Mouse (Mus musculus): Measurements from ENCODE around the gene Pabpc1l. TPM values are rescaled to one million over a fixed set of nuclear protein-coding genes. Genes with fewer than 3 reads are reported as not detected.

The Pabpc1l gene
- 0.67 and 0.85 TPM in 2 replicates for polyA plus RNA-seq (2015; fragmentation: Nextera tagmentation; extraction: Ambion mirVana)

DNA sequence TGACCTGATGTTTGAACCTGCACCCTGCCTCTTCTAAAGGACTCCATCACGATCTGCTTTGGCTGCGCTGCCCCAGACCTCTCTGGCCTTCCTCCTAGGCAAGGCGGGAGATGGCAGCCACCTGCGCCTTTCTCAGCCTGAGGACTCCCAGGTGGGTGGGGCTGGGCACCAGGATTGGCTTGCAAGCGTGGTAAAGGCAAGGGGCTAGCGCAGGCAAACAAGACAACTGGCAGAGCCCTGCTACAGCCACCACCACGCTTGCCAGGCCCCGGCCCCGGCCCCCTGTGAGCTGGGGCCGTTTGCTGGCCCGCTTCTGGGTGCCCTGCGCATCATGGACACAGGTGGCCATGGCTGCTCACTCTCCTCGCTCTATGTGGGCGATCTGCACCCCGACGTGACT lies at the start of gene Pabpc1l:
Gene Pabpc1l (plus strand): TSS at position 301 of the 400 bp plus-strand sequence.
- H3K27me3 ChIP-seq (ENCODE audit: control insufficient read depth, insufficient read depth, low read length), result no peaks in the 10 kb centered on the region
- H3K4me2 ChIP-seq (replicated peaks; ENCODE audit: low read depth), result no peak within 1 kb of the TSS
- H3K27ac ChIP-seq (replicated peaks), result no peak within 1 kb of the TSS
- no peak for ATAC-seq (ENCODE audit: low FRiP score, low TSS enrichment)
- WGBS, result 80% methylated on average over 16 of the region's 16 CpGs
- H3K9ac ChIP-seq (ENCODE audit: low read length), result no peak within 1 kb of the TSS
- H3K36me3 ChIP-seq (ENCODE audit: control insufficient read depth, insufficient read depth, low read length), result no peaks in the 10 kb centered on the region
- H3K4me3 ChIP-seq (ENCODE audit: low read depth, low read length), result no peak within 1 kb of the TSS
- H3K9me3 ChIP-seq (ENCODE audit: control insufficient read depth, low read length), result no peaks in the 10 kb centered on the region
- no peak for DNase-seq (ENCODE audit: low spot score)
- TF ChIP-seq CTCF (IDR thresholded peaks at IDR 0.05; ENCODE audit: low read depth), result no peak
- no peak for TF ChIP-seq EP300 (optimal IDR thresholded peaks at IDR 0.05)
- no peaks in the 10 kb centered on the region for H3K4me1 ChIP-seq (replicated peaks; ENCODE audit: control insufficient read depth, insufficient read depth)

DNA sequence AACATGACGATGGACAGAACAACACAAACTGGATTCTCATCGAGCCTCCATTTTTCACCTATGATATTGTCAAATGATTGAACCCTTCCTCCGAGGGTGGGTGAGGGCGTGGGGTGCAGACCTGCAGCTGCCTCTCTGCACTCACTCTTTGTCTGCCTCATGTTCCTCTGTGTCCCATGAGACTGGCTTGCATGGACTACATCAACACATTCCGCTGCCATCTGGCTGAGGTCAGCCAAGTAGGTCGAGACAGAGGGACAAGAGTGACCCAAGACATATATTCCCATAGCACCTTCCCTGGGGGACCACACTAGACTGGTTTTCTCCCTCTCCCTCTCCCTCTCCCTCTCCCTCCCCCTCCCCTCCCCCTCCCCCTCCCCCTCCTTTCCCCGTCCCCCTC lies 48.8 kb upstream of the Pabpc1l start:
- TF ChIP-seq CTCF (IDR thresholded peaks at IDR 0.05; ENCODE audit: low read depth) (no peak), EP300 (optimal IDR thresholded peaks at IDR 0.05) (no peak)
- WGBS, result 91% methylated on average over 6 of the region's 7 CpGs
- DNase-seq (ENCODE audit: low spot score) (no peak), ATAC-seq (ENCODE audit: low FRiP score, low TSS enrichment) (no peak)
- no peak overlapping the region for H3K4me2 ChIP-seq (replicated peaks; ENCODE audit: low read depth)
- no peak overlapping the region for H3K27ac ChIP-seq (replicated peaks)
- H3K27me3 ChIP-seq (ENCODE audit: control insufficient read depth, insufficient read depth, low read length), result no peaks in the 10 kb centered on the region
- no peaks in the 10 kb centered on the region for H3K9me3 ChIP-seq (ENCODE audit: control insufficient read depth, low read length)
- no peak overlapping the region for H3K4me3 ChIP-seq (ENCODE audit: low read depth, low read length)
- H3K4me1 ChIP-seq (replicated peaks; ENCODE audit: control insufficient read depth, insufficient read depth), result no peaks in the 10 kb centered on the region
- no peaks in the 10 kb centered on the region for H3K36me3 ChIP-seq (ENCODE audit: control insufficient read depth, insufficient read depth, low read length)
- no peak overlapping the region for H3K9ac ChIP-seq (ENCODE audit: low read length)

DNA sequence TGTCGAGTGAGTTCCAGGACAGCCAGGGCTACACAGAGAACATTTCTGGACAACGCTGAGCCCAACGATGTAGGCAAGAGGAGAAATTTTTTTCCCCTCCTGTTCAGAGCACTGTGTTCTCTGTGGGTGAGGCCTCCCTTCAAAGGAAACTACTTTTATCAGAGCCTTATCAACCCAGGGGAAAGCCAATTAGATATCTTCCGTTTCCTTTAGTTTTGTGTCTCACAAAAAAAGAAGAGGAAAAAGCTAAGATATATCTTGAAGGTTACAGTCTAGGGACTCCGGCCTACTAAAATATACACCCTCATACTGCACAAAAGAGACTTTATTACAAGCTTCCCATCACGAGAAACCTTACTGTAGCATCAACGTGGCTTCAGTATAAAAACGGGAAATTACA lies 38.0 kb upstream of the Pabpc1l start:
- TF ChIP-seq EP300 (optimal IDR thresholded peaks at IDR 0.05) (no peak), CTCF (IDR thresholded peaks at IDR 0.05; ENCODE audit: low read depth) (no peak)
- H3K4me1 ChIP-seq (replicated peaks; ENCODE audit: control insufficient read depth, insufficient read depth), result no peaks in the 10 kb centered on the region
- 69% methylated on average over 8 of the region's 8 CpGs for WGBS
- no peak overlapping the region for H3K27ac ChIP-seq (replicated peaks)
- H3K9me3 ChIP-seq (ENCODE audit: control insufficient read depth, low read length), result no peaks in the 10 kb centered on the region
- no peak for DNase-seq (ENCODE audit: low spot score)
- no peak overlapping the region for H3K4me3 ChIP-seq (ENCODE audit: low read depth, low read length)
- no peak for ATAC-seq (ENCODE audit: low FRiP score, low TSS enrichment)
- H3K27me3 ChIP-seq (ENCODE audit: control insufficient read depth, insufficient read depth, low read length), result no peaks in the 10 kb centered on the region
- no peaks in the 10 kb centered on the region for H3K36me3 ChIP-seq (ENCODE audit: control insufficient read depth, insufficient read depth, low read length)
- no peak overlapping the region for H3K4me2 ChIP-seq (replicated peaks; ENCODE audit: low read depth)
- no peak overlapping the region for H3K9ac ChIP-seq (ENCODE audit: low read length)

DNA sequence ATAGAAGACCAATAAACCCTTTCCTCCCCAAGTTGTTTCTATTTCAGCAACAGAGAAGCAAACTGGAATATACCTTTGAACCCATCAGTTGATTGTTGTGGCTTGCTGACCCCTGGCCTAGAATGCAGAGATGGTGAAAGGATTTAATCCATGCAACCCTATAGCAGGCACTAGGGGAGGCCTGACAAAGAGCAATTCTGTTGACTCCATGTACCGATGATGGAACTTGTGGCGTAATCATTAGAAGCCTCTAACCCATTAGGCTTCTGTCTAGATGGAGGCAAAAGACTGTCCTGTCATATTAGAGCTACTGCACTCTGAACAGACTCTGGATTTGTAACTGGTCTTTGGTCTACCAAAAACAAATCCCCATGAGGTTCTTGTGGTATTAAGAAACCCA lies 32.4 kb upstream of the Pabpc1l start:
- TF ChIP-seq EP300 (optimal IDR thresholded peaks at IDR 0.05) (no peak), CTCF (IDR thresholded peaks at IDR 0.05; ENCODE audit: low read depth) (no peak)
- Histone ChIP-seq H3K27ac (replicated peaks) (no peak overlapping the region), H3K4me2 (replicated peaks; ENCODE audit: low read depth) (no peak overlapping the region), H3K9me3 (ENCODE audit: control insufficient read depth, low read length) (no peaks in the 10 kb centered on the region), H3K9ac (ENCODE audit: low read length) (no peak overlapping the region), H3K4me1 (replicated peaks; ENCODE audit: control insufficient read depth, insufficient read depth) (no peaks in the 10 kb centered on the region), H3K4me3 (ENCODE audit: low read depth, low read length) (no peak overlapping the region), H3K27me3 (ENCODE audit: control insufficient read depth, insufficient read depth, low read length) (no peaks in the 10 kb centered on the region), H3K36me3 (ENCODE audit: control insufficient read depth, insufficient read depth, low read length) (no peaks in the 10 kb centered on the region)
- no peak for ATAC-seq (ENCODE audit: low FRiP score, low TSS enrichment)
- no peak for DNase-seq (ENCODE audit: low spot score)
- 90% methylated on average over 2 of the region's 2 CpGs for WGBS

DNA sequence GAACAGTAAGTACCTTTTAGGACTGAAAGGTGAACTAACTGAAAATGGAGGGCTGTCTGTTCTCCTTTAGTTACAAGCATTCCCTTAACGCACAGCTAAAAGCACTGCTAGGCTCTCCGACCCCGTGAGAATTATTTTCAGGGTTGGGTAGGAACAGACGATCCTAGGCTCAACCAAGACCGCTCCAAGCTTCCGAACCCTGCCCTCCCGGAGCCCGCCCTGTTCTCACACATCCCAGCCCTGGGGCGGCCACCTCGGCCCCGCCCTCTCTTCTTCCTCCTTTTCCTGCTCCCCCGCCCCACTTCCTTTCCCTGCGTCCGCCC lies 30.6 kb upstream of the Pabpc1l start, which contains the start of gene Ywhab:
Gene Ywhab (plus strand): TSS at position 307 of the 323 bp plus-strand sequence.
- ATAC-seq (ENCODE audit: low FRiP score, low TSS enrichment) (no peak), DNase-seq (ENCODE audit: low spot score) (peak; percentile 96)
- no peaks in the 10 kb centered on the region for H3K36me3 ChIP-seq (ENCODE audit: control insufficient read depth, insufficient read depth, low read length)
- H3K9me3 ChIP-seq (ENCODE audit: control insufficient read depth, low read length), result no peaks in the 10 kb centered on the region
- H3K4me3 ChIP-seq (ENCODE audit: low read depth, low read length), result peak within 1 kb of the TSS; percentile 97
- H3K27me3 ChIP-seq (ENCODE audit: control insufficient read depth, insufficient read depth, low read length), result no peaks in the 10 kb centered on the region
- peak within 1 kb of the TSS; percentile 99 for H3K9ac ChIP-seq (ENCODE audit: low read length)
- WGBS, result 0% methylated on average over 13 of the region's 14 CpGs
- H3K4me2 ChIP-seq (replicated peaks; ENCODE audit: low read depth), result peak within 1 kb of the TSS; percentile 71
- peak within 1 kb of the TSS; percentile 99 for H3K27ac ChIP-seq (replicated peaks)
- TF ChIP-seq CTCF (IDR thresholded peaks at IDR 0.05; ENCODE audit: low read depth) (no peak), EP300 (optimal IDR thresholded peaks at IDR 0.05) (no peak)
- H3K4me1 ChIP-seq (replicated peaks; ENCODE audit: control insufficient read depth, insufficient read depth), result no peaks in the 10 kb centered on the region

DNA sequence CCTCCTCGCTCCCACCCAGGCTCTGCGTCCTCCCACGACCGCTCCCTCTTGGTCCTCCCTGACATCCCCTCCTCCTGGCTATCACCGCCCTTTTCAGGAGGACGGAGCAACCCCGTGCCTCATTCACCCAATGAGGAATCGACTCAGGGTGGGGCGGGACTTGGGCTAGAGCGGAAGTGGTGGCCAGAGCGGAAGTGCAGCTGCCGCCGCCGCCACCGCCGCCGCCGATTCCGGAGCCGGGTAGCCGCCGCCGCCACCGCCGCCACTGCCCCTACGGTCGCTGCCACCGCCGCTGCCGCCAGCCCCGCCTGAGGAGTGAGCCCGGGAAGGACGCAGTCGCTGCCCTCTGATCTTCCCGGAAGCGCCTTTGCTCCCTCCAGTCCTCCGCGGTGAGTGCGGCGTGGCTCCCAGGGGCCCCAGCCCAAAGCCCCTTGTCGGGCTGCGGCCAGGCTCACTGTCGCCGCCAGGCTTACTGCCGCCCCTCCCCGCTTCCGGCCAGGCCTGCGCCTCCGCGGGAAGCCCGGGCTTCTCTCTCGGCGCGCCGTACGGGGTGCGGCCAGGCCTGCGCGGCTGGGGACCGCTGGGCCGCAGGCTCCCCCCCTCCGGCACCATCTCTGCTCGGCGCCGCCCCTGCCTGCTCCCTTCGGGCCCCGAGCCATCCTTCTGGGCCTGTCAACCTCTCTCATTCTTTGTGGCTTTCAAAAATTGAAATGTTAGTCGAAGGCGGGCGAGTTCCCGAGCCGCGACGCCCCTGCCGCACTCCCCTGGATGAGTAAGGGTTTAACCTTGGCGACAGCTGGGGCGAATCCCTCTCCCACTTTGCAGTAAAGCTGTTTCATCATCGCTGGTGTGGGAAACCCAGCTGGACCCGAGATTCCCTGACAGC lies 30.0 kb upstream of the Pabpc1l start:
- peak overlapping the region; percentile 71 for H3K4me2 ChIP-seq (replicated peaks; ENCODE audit: low read depth)
- under 1% methylated on average over 45 of the region's 79 CpGs for WGBS
- H3K9me3 ChIP-seq (ENCODE audit: control insufficient read depth, low read length), result no peaks in the 10 kb centered on the region
- DNase-seq (ENCODE audit: low spot score) (peak; percentile 73), ATAC-seq (ENCODE audit: low FRiP score, low TSS enrichment) (peak; percentile 99)
- no peaks in the 10 kb centered on the region for H3K36me3 ChIP-seq (ENCODE audit: control insufficient read depth, insufficient read depth, low read length)
- H3K27me3 ChIP-seq (ENCODE audit: control insufficient read depth, insufficient read depth, low read length), result no peaks in the 10 kb centered on the region
- no peaks in the 10 kb centered on the region for H3K4me1 ChIP-seq (replicated peaks; ENCODE audit: control insufficient read depth, insufficient read depth)
- H3K9ac ChIP-seq (ENCODE audit: low read length), result peak overlapping the region; percentile 99
- TF ChIP-seq CTCF (IDR thresholded peaks at IDR 0.05; ENCODE audit: low read depth), result peak; percentile 20; the same call in 1 of the 2 replicates
- no peak for TF ChIP-seq EP300 (optimal IDR thresholded peaks at IDR 0.05)
- H3K27ac ChIP-seq (replicated peaks), result peak overlapping the region; percentile 99
- H3K4me3 ChIP-seq (ENCODE audit: low read depth, low read length), result peak overlapping the region; percentile 97

Measured in stomach, postnatal 0 days (tissue).